Mouse (Mus musculus) hindbrain, embryonic 13.5 days (tissue): Measurements from ENCODE around the gene Gm8909. TPM values are rescaled to one million over a fixed set of nuclear protein-coding genes. Genes with fewer than 3 reads are reported as not detected.
"Not testable (repeated sequence)": the region's sequence is repeated elsewhere in the genome, so short reads cannot be mapped to it uniquely, and the experiment has no call there.

ENCODE experiments used
- ATAC-seq: fragments of 200-750 bp; cut with Nextera tagmentation; 2 replicates; pipeline ENCODE4 v1.8.0; 2017; ENCODE audit warnings: moderate TSS enrichment; ENCODE audit not compliant: low FRiP score
- H3K27ac ChIP-seq: fragments of 300-500 bp; sonication (generic); 2 replicates; pipeline ENCODE4 v1.5.1; 2015; ENCODE audit warnings: inconsistent platforms, mild to moderate bottlenecking, moderate library complexity
- H3K27me3 ChIP-seq: fragments of 300-500 bp; sonication (generic); 2 replicates; pipeline ENCODE4 v1.6.1; 2015; ENCODE audit warnings: mild to moderate bottlenecking, inconsistent platforms
- H3K36me3 ChIP-seq: fragments of 300-500 bp; sonication (generic); 2 replicates; pipeline ENCODE4 v1.6.1; 2015; ENCODE audit warnings: mild to moderate bottlenecking, inconsistent platforms
- H3K4me1 ChIP-seq: fragments of 300-500 bp; sonication (generic); replicated peaks from 2 replicates; pipeline ENCODE4 v1.6.1; 2015; ENCODE audit warnings: inconsistent platforms
- H3K4me2 ChIP-seq: fragments of 300-500 bp; sonication (generic); 2 replicates; pipeline ENCODE4 v1.6.1; 2015; ENCODE audit warnings: inconsistent platforms, mild to moderate bottlenecking, moderate library complexity
- H3K4me3 ChIP-seq: fragments of 300-500 bp; sonication (generic); 2 replicates; pipeline ENCODE4 v1.5.1; 2015; ENCODE audit warnings: mild to moderate bottlenecking, inconsistent platforms
- H3K9ac ChIP-seq: fragments of 300-500 bp; sonication (generic); 2 replicates; pipeline ENCODE4 v1.6.1; 2015; ENCODE audit warnings: mild to moderate bottlenecking, inconsistent platforms
- H3K9me3 ChIP-seq: fragments of 300-500 bp; sonication (generic); 2 replicates; pipeline ENCODE4 v1.6.1; 2016; ENCODE audit warnings: inconsistent platforms
- WGBS: fragments of 180-500 bp; shearing (Covaris S2); methylation state at CpG from one replicate; pipeline ENCODE4 v1.1.7; 2015; 5-methylcytosine and 5-hydroxymethylcytosine counted together
- polyA plus RNA-seq: library from polyadenylated mRNA; unstranded; fragments of >200 nt; fragmentation: Nextera tagmentation; extraction: Ambion mirVana; gene quantifications from 2 replicates; pipeline ENCODE4 v1.2.1, GENCODE M21; 2015

Gm8909 gene
- polyA plus RNA-seq, 1 experiment from 2014 or later, result not detected

GRCm38 (mm10) chr17:36157782-36158181, 10.6 kb downstream of the Gm8909 start:
- Histone ChIP-seq H3K4me3 (peak overlapping the region; percentile 26), H3K27me3 (peaks cover 94% of the 10 kb centered on the region), H3K4me2 (peak overlapping the region; percentile 49)
- not testable (repeated sequence) for H3K27ac ChIP-seq, H3K9me3 ChIP-seq, ATAC-seq, H3K9ac ChIP-seq, H3K36me3 ChIP-seq, H3K4me1 ChIP-seq
- under 1% methylated on average over 36 of the region's 36 CpGs for WGBS

GRCm38 (mm10) chr17:36154271-36155149, 13.8 kb downstream of the Gm8909 start:
- Histone ChIP-seq H3K9me3 (no peaks in the 10 kb centered on the region), H3K9ac (no peak overlapping the region), H3K4me2 (no peak overlapping the region), H3K4me3 (no peak overlapping the region), H3K27ac (no peak overlapping the region), H3K36me3 (no peaks in the 10 kb centered on the region), H3K4me1 (peaks cover 5% of the 10 kb centered on the region), H3K27me3 (peaks cover 79% of the 10 kb centered on the region)
- ATAC-seq, result no peak
- WGBS, result 27% methylated on average over 3 of the region's 3 CpGs

- H3K4me3 ChIP-seq, H3K27ac ChIP-seq, H3K4me2 ChIP-seq, H3K36me3 ChIP-seq, H3K9me3 ChIP-seq, H3K4me1 ChIP-seq, ATAC-seq, H3K9ac ChIP-seq: not testable (repeated sequence)
- 59% methylated on average over 4 of the region's 4 CpGs for WGBS
- peaks cover 72% of the 10 kb centered on the region for H3K27me3 ChIP-seq
Observed at GRCm38 (mm10) chr17:36151200-36151599, 17.1 kb downstream of the Gm8909 start.

GRCm38 (mm10) chr17:36148468-36148867, 19.9 kb downstream of the Gm8909 start:
- not testable (repeated sequence) for H3K4me2 ChIP-seq, H3K9ac ChIP-seq, H3K36me3 ChIP-seq, H3K4me3 ChIP-seq, H3K27ac ChIP-seq, H3K9me3 ChIP-seq, ATAC-seq
- 77% methylated on average over 5 of the region's 5 CpGs for WGBS
- Histone ChIP-seq H3K27me3 (peaks cover 69% of the 10 kb centered on the region), H3K4me1 (peaks cover 10% of the 10 kb centered on the region)

GRCm38 (mm10) chr17:36146937-36147336, 21.4 kb downstream of the Gm8909 start:
- not testable (repeated sequence) for H3K4me3 ChIP-seq, H3K27ac ChIP-seq, H3K9me3 ChIP-seq, H3K36me3 ChIP-seq, ATAC-seq, H3K9ac ChIP-seq, H3K4me2 ChIP-seq
- H3K4me1 ChIP-seq, result peaks cover 10% of the 10 kb centered on the region
- WGBS, result 80% methylated on average over 1 of the region's 1 CpGs
- H3K27me3 ChIP-seq, result peaks cover 68% of the 10 kb centered on the region

- H3K4me3 ChIP-seq, result peak overlapping the region; percentile 37
- ATAC-seq, H3K27ac ChIP-seq, H3K9me3 ChIP-seq, H3K9ac ChIP-seq, H3K36me3 ChIP-seq: not testable (repeated sequence)
- peaks cover 10% of the 10 kb centered on the region for H3K4me1 ChIP-seq
- peak overlapping the region; percentile 57 for H3K4me2 ChIP-seq
- 2% methylated on average over 13 of the region's 13 CpGs for WGBS
- H3K27me3 ChIP-seq, result peaks cover 75% of the 10 kb centered on the region
Observed at GRCm38 (mm10) chr17:36145861-36146156, 22.5 kb downstream of the Gm8909 start.

- Histone ChIP-seq H3K9me3 (no peaks in the 10 kb centered on the region), H3K4me2 (peak overlapping the region; percentile 57), H3K27ac (no peak overlapping the region), H3K4me3 (peak overlapping the region; percentile 37), H3K36me3 (no peaks in the 10 kb centered on the region), H3K27me3 (peaks cover 76% of the 10 kb centered on the region), H3K4me1 (peaks cover 10% of the 10 kb centered on the region), H3K9ac (no peak overlapping the region; the same call in none of the 2 replicates)
- WGBS, result 2% methylated on average over 78 of the region's 78 CpGs
- ATAC-seq, result peak; percentile 73; the same call in 1 of the 2 replicates
Observed at GRCm38 (mm10) chr17:36145111-36145860, 23.1 kb downstream of the Gm8909 start.

GRCm38 (mm10) chr17:36136299-36136848, 32.0 kb downstream of the Gm8909 start:
- H3K9me3 ChIP-seq, H3K9ac ChIP-seq, H3K4me2 ChIP-seq, H3K27ac ChIP-seq, ATAC-seq, H3K4me3 ChIP-seq, H3K4me1 ChIP-seq, H3K36me3 ChIP-seq: not testable (repeated sequence)
- 68% methylated on average over 1 of the region's 1 CpGs for WGBS
- H3K27me3 ChIP-seq, result peaks cover 34% of the 10 kb centered on the region

GRCm38 (mm10) chr17:36135421-36136231, 32.7 kb downstream of the Gm8909 start:
- ATAC-seq, H3K36me3 ChIP-seq, H3K4me2 ChIP-seq, H3K9me3 ChIP-seq, H3K9ac ChIP-seq, H3K4me3 ChIP-seq, H3K4me1 ChIP-seq, H3K27ac ChIP-seq: not testable (repeated sequence)
- H3K27me3 ChIP-seq, result peaks cover 35% of the 10 kb centered on the region

- no peak overlapping the region for H3K9ac ChIP-seq
- ATAC-seq, result no peak
- peaks cover 33% of the 10 kb centered on the region for H3K27me3 ChIP-seq
- no peaks in the 10 kb centered on the region for H3K9me3 ChIP-seq
- H3K4me2 ChIP-seq, result no peak overlapping the region
- H3K4me3 ChIP-seq, result no peak overlapping the region
- WGBS, result 78% methylated on average over 5 of the region's 5 CpGs
- no peaks in the 10 kb centered on the region for H3K36me3 ChIP-seq
- no peaks in the 10 kb centered on the region for H3K4me1 ChIP-seq
- no peak overlapping the region for H3K27ac ChIP-seq
Observed at GRCm38 (mm10) chr17:36131516-36132265, 36.6 kb downstream of the Gm8909 start.

GRCm38 (mm10) chr17:36128968-36129817, 39.1 kb downstream of the Gm8909 start, which contains the start of gene Gm7030:
TSS of gene Gm7030 (minus strand) at chr17:36129425.
- not testable (repeated sequence) for H3K9ac ChIP-seq, H3K4me3 ChIP-seq, H3K36me3 ChIP-seq, H3K4me2 ChIP-seq, ATAC-seq, H3K27ac ChIP-seq, H3K4me1 ChIP-seq, H3K9me3 ChIP-seq
- WGBS, result 30% methylated on average over 27 of the region's 28 CpGs
- H3K27me3 ChIP-seq, result peaks cover 27% of the 10 kb centered on the region
